Mouse (Mus musculus) erythroblast, embryonic 14.5 days (primary cell): ENCODE data around the gene Nrip1. TPM values are rescaled to one million over a fixed set of nuclear protein-coding genes. Genes with fewer than 3 reads are reported as not detected.
A peak's percentile ranks its signal among the peaks of the same experiment; 100 is the strongest.

Experiments used
- H3K27me3 ChIP-seq: 2 replicates; pipeline ENCODE4 v1.6.1; 2012; ENCODE audit warnings: inconsistent platforms; ENCODE audit not compliant: control insufficient read depth
- H3K36me3 ChIP-seq: 2 replicates; pipeline ENCODE4 v1.6.1; 2012; ENCODE audit warnings: mild to moderate bottlenecking, inconsistent platforms; ENCODE audit not compliant: control insufficient read depth
- H3K4me1 ChIP-seq: 2 replicates; pipeline ENCODE4 v1.6.1; 2012; ENCODE audit warnings: inconsistent platforms; ENCODE audit not compliant: control insufficient read depth
- H3K4me3 ChIP-seq: replicated peaks from 2 replicates; pipeline ENCODE3; 2012; ENCODE audit warnings: moderate library complexity, mild to moderate bottlenecking, inconsistent platforms
- H3K9me3 ChIP-seq: 2 replicates; pipeline ENCODE4 v1.6.1; 2012; ENCODE audit warnings: low read length, inconsistent platforms, mixed read lengths; ENCODE audit not compliant: control insufficient read depth
- GATA1 ChIP-seq: IDR thresholded peaks from 2 replicates; pipeline ENCODE4 v1.6.1; 2012; ENCODE audit warnings: low read length, inconsistent platforms, mixed read lengths
- TAL1 ChIP-seq: IDR thresholded peaks from 3 replicates; pipeline ENCODE4 v1.6.1; 2012; ENCODE audit warnings: low read length, inconsistent platforms, mixed read lengths
- polyA plus RNA-seq: library from polyadenylated mRNA; stranded (reverse); fragments of >175 nt; gene quantifications from 2 replicates; pipeline ENCODE4 v1.2.3, GENCODE M21; 2012

Gene Nrip1
- polyA plus RNA-seq, 1 experiment: 0.55 TPM

DNA sequence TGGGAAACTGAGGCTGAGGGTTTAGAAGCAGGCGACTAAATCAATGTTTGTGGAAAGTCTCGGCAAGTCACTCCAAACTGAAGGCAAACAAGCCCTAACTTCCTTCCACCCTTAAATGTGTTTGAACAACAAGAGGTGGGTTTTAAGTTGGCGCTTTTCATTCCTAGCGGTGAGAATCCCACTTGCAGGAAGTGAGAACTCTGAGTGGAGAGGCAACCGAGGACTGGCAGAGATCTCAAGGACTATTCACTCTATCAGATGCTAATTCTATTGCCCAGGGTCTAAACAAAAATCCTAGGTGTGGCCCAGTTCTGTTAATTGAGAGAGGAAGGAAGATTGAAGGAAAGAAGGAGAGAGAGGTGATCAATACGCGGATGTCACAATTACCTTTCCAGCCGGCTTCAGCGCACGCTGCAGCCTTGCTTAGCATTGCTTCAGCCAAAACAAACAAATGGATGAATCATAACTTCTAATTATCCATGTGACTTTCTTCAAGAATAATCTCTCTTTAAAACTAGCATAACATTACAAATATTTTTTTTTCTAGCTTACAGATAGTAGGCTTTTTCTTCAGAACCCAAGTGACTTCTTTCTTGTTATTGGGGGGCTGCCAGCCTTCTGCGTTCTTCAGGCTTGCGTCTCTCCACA lies 6.2 kb downstream of the Nrip1 start:
- Histone ChIP-seq H3K4me1 (peaks cover 78% of the 10 kb centered on the region), H3K27me3 (no peaks in the 10 kb centered on the region), H3K4me3 (no peak overlapping the region), H3K36me3 (peaks cover 58% of the 10 kb centered on the region), H3K9me3 (no peaks in the 10 kb centered on the region)
- TF ChIP-seq GATA1 (no peak), TAL1 (no peak)

DNA sequence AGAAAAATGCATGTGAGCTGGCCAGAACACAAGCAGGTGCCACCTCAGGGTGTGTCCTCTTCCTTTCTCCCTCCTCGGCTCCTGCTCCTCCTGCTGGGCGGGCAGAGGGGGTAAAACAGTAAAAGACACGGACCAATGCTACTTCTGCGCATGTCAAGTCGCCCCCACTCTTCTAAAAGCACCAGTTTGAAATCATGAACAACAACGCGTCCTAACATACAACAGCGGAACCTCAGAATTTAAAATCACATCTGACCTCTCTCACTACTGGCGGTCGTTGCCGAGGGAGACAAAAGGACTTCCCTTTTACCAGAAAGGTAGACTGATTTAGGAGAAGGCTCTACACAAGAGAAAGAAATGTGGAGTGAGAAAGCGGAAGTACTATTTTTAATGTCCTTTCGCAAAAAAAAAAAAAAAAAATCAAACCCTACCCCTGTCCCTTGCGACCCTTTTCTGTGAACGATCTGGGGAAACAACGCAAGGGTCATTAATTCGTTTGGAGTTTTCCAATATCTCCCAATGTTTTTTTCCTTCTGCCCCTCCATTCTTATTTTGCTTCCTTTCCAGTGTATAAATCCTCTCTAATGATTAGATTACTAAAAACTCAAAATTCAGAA lies 7.7 kb downstream of the Nrip1 start:
- H3K36me3 ChIP-seq: peaks cover 70% of the 10 kb centered on the region
- no peaks in the 10 kb centered on the region for H3K9me3 ChIP-seq
- H3K27me3 ChIP-seq: no peaks in the 10 kb centered on the region
- H3K4me3 ChIP-seq: peak overlapping the region; percentile 26
- peaks cover 84% of the 10 kb centered on the region for H3K4me1 ChIP-seq
- TF ChIP-seq GATA1: no peak
- no peak for TF ChIP-seq TAL1

DNA sequence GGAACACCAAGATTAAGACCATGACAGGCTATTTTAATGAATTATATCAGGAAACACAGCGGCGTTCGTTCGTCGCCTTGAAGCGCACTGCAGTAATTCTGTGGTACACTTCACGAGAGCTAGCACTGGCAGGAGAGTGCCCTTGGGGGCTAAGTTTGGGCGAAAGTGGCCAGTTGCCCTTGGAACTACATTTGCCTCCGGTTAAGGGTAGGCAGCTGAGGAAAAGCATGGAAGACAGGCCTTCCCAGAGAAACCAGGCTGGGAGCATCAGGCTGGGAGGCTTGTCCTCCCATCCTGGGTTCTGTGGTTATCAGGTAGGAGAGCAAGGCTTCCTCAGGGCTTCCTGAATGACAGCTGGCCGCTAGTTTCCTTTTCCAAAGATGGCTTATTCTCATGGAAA lies 8.4 kb downstream of the Nrip1 start:
- H3K36me3 ChIP-seq: peaks cover 75% of the 10 kb centered on the region
- no peak for TF ChIP-seq TAL1
- TF ChIP-seq GATA1: no peak
- H3K9me3 ChIP-seq: no peaks in the 10 kb centered on the region
- peaks cover 81% of the 10 kb centered on the region for H3K4me1 ChIP-seq
- no peaks in the 10 kb centered on the region for H3K27me3 ChIP-seq
- peak overlapping the region; percentile 25 for H3K4me3 ChIP-seq

DNA sequence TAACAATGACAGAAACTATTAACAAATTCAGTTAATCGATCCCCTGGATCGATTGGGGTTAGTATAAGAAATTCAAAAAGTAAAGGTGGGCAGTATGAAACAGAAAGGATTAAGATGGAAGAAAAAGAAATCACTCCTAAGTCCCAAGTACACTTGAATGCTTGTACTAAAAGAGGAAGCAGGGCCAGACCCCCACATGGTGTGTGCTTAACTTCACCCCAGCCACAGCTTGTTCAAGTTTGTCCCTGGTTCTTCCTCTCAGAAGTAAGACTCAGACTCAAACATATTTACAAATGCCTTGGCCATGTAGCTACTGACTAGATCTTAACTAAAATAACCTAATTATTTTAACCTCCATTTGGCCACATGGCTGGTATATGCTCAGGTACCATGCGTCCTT lies 10.0 kb downstream of the Nrip1 start:
- H3K4me3 ChIP-seq: no peak overlapping the region
- no peaks in the 10 kb centered on the region for H3K27me3 ChIP-seq
- TF ChIP-seq GATA1 (no peak), TAL1 (no peak)
- peaks cover 76% of the 10 kb centered on the region for H3K36me3 ChIP-seq
- H3K4me1 ChIP-seq: peaks cover 71% of the 10 kb centered on the region
- no peaks in the 10 kb centered on the region for H3K9me3 ChIP-seq

DNA sequence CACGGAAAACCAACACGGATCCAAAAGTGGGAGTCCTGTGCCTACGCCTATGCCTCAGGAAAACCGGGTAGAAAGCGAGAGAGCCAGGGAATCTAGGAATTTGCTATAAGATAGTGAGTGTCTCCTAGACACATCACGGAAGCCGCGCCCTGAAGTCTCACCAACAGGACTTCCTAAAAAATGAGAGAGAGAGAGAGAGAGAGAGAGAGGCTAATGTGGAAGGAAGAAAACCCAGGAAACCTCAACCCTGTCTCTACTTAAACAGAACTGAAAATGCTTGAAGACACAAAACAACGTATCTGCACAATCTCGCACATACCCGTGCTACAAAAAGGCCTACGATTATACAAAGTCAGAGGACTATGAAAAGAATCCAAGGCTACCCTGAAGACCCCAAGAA lies 10.6 kb downstream of the Nrip1 start:
- no peaks in the 10 kb centered on the region for H3K27me3 ChIP-seq
- H3K4me3 ChIP-seq: no peak overlapping the region
- H3K4me1 ChIP-seq: peaks cover 71% of the 10 kb centered on the region
- no peaks in the 10 kb centered on the region for H3K9me3 ChIP-seq
- TF ChIP-seq GATA1: no peak
- TF ChIP-seq TAL1: no peak
- peaks cover 75% of the 10 kb centered on the region for H3K36me3 ChIP-seq

DNA sequence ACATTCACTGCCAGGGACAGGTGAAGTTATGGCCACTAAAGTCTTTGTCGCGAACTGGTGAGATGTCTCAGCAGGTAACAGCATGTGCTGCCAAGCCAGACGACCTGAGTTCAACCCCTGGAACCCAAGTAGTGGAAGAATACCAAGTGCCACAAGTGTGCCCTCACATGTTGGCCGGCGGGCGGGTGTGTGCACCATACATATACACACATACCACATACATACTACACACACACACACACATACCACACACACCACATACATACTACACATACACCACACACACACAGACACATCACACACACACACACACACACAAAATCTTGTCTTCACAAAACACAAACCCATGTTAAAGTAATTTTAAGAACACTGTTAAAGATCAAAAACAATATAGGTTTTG lies 13.2 kb downstream of the Nrip1 start:
- no peak overlapping the region for H3K4me3 ChIP-seq
- H3K27me3 ChIP-seq: no peaks in the 10 kb centered on the region
- H3K36me3 ChIP-seq: peaks cover 70% of the 10 kb centered on the region
- H3K9me3 ChIP-seq: no peaks in the 10 kb centered on the region
- H3K4me1 ChIP-seq: peaks cover 67% of the 10 kb centered on the region
- no peak for TF ChIP-seq TAL1
- TF ChIP-seq GATA1: no peak

DNA sequence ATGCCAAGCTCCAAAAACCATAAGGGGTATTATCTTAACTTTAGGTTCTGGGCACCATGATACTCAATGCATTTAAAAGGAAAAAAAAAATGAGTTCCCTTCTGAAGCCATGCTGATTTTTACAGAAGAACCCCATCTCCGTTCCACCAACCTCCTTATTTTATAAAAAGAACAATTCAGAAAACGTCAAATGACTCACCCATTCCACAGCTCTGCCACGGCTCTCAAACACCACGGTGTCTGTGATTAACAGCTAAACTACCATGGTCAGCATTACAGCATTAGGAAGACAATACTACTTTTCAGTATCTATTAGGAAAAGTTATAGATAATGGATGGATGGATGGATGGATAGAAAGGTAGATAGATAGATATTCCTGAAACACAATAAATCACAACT lies 14.9 kb downstream of the Nrip1 start:
- H3K4me1 ChIP-seq: peaks cover 69% of the 10 kb centered on the region
- H3K36me3 ChIP-seq: peaks cover 61% of the 10 kb centered on the region
- no peak overlapping the region for H3K4me3 ChIP-seq
- H3K27me3 ChIP-seq: no peaks in the 10 kb centered on the region
- H3K9me3 ChIP-seq: no peaks in the 10 kb centered on the region
- TF ChIP-seq TAL1: no peak
- TF ChIP-seq GATA1: no peak

DNA sequence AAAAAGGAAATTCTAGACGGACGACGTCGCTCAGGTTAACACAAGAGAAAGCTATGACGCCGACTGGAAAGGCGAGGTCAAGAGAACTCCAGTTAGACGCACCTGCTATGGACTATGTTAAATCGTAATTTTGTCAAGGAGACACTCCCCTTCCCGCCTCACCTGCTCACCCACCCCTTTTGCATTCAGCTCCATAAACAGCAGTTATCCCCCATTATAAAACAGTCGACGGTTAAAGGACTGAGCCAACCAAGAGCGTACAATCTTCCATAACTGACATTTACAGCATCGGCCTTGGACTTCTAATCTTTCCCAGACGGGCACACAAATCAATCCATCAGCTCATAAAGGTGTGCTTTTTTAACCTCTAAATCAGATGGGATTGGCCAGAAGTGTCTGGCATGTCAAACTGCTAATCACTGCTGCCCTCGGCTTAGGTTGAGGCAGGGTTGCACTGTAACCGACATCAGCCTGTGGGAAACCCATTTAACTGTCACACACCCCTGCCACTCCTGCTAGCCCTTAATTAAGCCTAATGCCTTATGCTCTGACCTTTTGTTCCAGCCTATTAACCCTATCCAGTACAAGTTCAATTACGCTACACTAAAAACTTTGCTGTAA lies 15.4 kb downstream of the Nrip1 start:
- peaks cover 71% of the 10 kb centered on the region for H3K4me1 ChIP-seq
- no peak overlapping the region for H3K4me3 ChIP-seq
- TF ChIP-seq GATA1: no peak
- no peak for TF ChIP-seq TAL1
- H3K36me3 ChIP-seq: peaks cover 63% of the 10 kb centered on the region
- H3K27me3 ChIP-seq: no peaks in the 10 kb centered on the region
- no peaks in the 10 kb centered on the region for H3K9me3 ChIP-seq

DNA sequence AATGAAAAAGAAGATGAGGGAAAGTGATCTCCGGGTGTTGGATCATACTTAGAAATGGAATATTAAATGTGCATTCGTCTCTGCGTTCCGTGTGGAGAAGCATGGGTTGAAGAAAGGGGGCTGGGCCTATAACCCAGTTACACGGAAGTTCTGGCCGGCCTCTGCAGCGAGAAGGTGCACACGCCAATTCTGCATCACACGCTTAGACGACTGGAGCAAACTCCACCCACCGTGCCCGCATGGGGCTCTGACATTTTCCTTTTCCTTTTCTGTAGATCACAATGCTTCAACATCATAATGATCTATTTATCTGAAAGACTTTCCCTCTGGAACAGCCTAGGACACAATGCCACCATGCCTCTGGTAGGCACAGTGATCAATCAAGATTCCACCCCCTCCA lies 16.5 kb downstream of the Nrip1 start:
- H3K4me3 ChIP-seq: no peak overlapping the region
- no peaks in the 10 kb centered on the region for H3K9me3 ChIP-seq
- peaks cover 70% of the 10 kb centered on the region for H3K4me1 ChIP-seq
- H3K36me3 ChIP-seq: peaks cover 64% of the 10 kb centered on the region
- no peaks in the 10 kb centered on the region for H3K27me3 ChIP-seq
- TF ChIP-seq TAL1: no peak
- no peak for TF ChIP-seq GATA1
